Mouse (Mus musculus): ENCODE data around the gene Klhl25.

GRCm38 (mm10) chr7:75823071-75823470 is 25.0 kb upstream of the Klhl25 start:
- no peak for TF ChIP-seq POLR2A (IDR thresholded peaks at IDR 0.05; ENCODE audit: low read depth, low read length)
- no peak for TF ChIP-seq MAFK (IDR thresholded peaks at IDR 0.05; ENCODE audit: insufficient replicate concordance, low read length)

Measured in CH12.LX (cell line).